Mouse (Mus musculus) olfactory bulb, adult 2 months (tissue): ENCODE data around the gene Gm10203.
"Not testable (repeated sequence)": the region's sequence is repeated elsewhere in the genome, so short reads cannot be mapped to it uniquely, and the experiment has no call there.

ENCODE experiments used
- CTCF ChIP-seq: fragments of 200-500 bp; IDR thresholded peaks from 2 replicates; pipeline ENCODE4 v1.5.1; 2012; ENCODE audit warnings: low read depth, mild to moderate bottlenecking, low read length, moderate library complexity; ENCODE audit not compliant: insufficient read depth
- POLR2A ChIP-seq: fragments of 200-500 bp; IDR thresholded peaks from 2 replicates; pipeline ENCODE4 v1.6.1; 2012; ENCODE audit warnings: mild to moderate bottlenecking, low read depth, low read length, moderate library complexity; ENCODE audit not compliant: insufficient read depth

DNA sequence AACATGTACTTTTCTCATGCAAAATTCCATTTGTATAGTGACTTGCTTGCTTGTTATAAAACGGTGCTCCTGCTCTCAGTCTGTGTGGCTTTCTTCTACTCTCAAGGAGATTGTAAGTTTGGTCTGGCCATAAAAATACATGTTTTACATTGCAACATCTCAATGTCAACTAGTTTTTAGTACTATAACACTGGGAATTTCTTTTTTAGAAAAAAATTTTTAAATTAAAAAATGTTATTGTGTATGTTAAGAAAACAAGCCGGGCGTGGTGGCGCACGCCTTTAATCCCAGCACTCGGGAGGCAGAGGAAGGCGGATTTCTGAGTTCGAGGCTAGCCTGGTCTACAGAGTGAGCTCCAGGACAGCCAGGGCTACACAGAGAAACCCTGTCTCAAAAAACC, at the start of gene Gm10203:
- not testable (repeated sequence) for TF ChIP-seq POLR2A, CTCF
